Mouse (Mus musculus) embryonic facial prominence, embryonic 12.5 days (tissue): ENCODE data around the gene Fas. TPM values are rescaled to one million over a fixed set of nuclear protein-coding genes. Genes with fewer than 3 reads are reported as not detected.

ENCODE experiments used
- polyA plus RNA-seq: library from polyadenylated mRNA; unstranded; fragments of >200 nt; fragmentation: Nextera tagmentation; extraction: Ambion mirVana; gene quantifications from 2 replicates; pipeline ENCODE4 v1.2.1, GENCODE M21; 2016

Fas gene
- polyA plus RNA-seq, 1 experiment from 2014 or later: 3.6 TPM

Other genes starting within 250 kb of the Fas start
- gene Lipn, start 223.3 kb upstream of the Fas start, polyA plus RNA-seq: not detected in 2 replicates
- gene Lipm, start 189.7 kb upstream of the Fas start, polyA plus RNA-seq: 0.23 and 0.29 TPM in 2 replicates
- 0.37 and 0.42 TPM in 2 replicates for gene Ankrd22, start 124.6 kb upstream of the Fas start, polyA plus RNA-seq
- 8.0 and 8.5 TPM in 2 replicates for gene Stambpl1, start 98.4 kb upstream of the Fas start, polyA plus RNA-seq
- gene Acta2, start 35.1 kb upstream of the Fas start, polyA plus RNA-seq: 104 and 114 TPM in 2 replicates
- 2.4 and 4.1 TPM in 2 replicates for gene Ch25h, start 184.5 kb downstream of the Fas start, polyA plus RNA-seq
- 30.2 and 30.7 TPM in 2 replicates for gene Lipa, start 236.8 kb downstream of the Fas start, polyA plus RNA-seq